Mouse (Mus musculus) cerebellum, postnatal 4 days (tissue): ENCODE results near the gene Eif2ak3.
"Not testable (repeated sequence)": the region's sequence is repeated elsewhere in the genome, so short reads cannot be mapped to it uniquely, and the experiment has no call there.

Experiments used
- DNase-seq, 2 experiments: peaks; one replicate each; pipeline ENCODE4 v3.0.0; 2022; ENCODE audit warnings: low spot score in 2 of 2, mixed read lengths in 1 of 2

Eif2ak3 gene

DNA sequence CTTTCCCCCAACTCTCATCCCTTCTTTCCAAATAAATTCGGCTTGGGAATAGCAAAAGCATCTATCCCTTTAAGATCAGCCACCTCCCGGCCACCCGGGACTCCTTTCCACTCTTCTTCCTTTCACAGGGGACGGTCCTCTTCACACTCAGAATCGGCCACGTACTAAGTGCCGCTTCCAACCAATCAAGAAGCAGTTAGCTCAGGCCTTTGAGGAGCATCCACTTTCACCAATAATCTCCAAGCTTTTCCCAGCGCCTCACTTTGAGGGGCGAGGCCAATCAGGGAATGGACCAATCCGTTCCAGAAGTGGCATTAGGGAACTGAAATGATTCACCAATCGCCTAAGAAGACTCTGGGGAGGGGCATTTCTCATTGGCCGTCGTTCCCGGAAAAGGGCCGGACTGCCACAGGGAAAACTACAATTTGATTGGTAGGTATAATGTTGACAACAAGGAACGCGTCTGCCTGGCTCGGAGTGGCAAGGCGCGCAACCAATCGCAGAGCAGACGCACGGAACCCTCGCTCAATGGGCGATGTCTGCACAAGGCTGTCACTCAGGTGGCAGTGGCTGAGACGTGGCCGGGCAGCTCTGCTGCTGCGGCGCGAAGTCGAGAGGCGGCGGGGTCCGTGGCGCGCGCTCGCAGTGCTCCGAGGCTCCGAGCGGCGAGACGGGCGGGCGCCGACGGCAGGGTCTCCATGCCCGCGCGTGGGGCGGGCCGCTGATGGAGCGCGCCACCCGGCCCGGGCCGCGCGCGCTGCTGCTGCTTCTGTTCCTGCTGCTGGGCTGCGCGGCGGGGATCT lies at the start of gene Eif2ak3:
Gene Eif2ak3 (plus strand): TSS at position 514 of the 803 bp plus-strand sequence.
- peak; percentile 90 to 98 for DNase-seq

DNA sequence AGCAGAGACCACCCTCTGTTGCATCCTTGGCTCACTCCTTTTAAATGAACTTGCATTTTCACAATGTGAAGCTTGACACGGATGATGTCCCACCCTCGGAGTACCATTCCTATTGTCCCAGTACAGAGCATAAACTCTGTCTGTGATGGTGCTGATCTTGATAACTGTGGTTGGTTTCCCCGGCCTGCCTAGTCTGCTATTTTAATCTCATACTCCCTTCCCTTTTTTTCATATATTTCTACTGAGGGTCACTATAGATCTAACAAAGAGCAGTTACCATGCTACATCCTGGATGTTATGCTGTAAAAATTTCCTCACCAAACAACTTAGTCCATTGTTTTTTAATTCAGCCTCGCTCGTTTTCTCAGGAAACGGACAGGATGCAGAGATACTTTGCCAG lies 47.4 kb upstream of the Eif2ak3 start:
- DNase-seq, result no peak

DNA sequence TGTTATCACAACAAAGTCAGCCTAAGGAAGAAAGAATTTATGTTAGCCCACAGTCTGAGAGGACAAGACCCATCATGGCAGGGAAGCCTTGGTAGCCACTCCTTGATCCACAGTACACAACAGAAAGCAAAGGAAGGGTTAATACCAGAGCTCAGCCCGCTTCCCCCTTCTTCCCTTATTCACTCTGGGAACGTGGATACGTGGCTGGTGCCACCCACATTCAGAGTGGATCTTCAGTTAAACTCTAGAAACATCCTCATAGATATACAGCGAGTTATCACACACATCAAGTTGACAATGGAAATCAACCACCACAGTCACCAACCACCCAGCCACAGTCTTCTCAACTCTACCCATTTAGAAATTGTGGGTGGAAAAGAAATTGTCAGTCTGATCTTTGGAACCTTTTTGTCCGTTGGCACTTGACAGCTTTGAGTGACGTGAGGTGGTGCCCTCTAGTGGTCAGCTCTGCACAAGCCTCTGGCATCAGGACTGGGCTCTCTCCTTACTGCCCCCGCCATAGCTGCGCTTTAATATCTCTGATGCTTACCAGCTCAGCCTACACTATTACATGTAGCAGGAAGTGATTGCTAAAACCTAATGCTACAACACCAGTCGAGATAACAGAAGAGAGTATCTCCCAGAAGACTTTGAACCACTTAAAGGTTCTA lies 46.6 kb upstream of the Eif2ak3 start:
- DNase-seq, result peak in 1 of 2 experiments; percentile 51

DNA sequence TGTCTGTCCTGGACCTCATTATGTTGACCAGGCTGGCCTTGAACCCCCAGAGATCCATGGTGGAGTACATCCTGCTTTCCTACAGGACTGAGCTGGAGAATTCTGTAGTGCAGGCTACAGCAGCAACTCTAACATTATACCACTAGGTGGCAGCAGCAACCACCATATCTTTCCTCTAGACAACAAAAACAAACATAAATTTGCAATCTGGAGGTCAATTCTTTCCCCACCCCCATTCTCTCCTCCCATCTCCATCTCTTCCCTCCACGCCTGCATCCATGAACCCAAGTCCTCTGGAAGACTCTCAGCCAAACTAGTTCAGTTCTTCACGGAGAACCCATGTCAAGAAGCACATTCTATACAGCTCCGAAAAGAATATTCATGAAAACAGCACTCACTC lies 39.7 kb upstream of the Eif2ak3 start:
- DNase-seq, result peak in 1 of 2 experiments; percentile 10

DNA sequence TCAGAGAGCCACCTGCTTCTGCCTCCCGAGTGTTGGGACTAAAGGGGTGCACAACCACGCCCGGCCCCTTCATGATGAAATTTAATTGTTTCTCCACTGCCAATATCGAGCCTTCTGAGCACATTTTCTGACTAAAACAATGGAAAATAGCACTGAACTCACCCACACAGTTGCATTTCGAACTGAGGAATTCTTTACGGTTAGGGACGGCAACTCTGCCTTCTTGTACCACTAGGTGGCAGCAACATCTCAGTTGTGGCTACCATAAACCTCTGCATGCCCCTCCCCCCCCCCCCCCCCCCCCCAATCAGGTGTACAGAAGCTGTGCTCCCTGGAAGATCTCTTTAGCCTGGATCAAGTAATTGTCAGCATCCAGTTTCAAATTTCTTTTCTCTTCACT lies 39.0 kb upstream of the Eif2ak3 start:
- peak in 1 of 2 experiments; percentile 57 for DNase-seq

DNA sequence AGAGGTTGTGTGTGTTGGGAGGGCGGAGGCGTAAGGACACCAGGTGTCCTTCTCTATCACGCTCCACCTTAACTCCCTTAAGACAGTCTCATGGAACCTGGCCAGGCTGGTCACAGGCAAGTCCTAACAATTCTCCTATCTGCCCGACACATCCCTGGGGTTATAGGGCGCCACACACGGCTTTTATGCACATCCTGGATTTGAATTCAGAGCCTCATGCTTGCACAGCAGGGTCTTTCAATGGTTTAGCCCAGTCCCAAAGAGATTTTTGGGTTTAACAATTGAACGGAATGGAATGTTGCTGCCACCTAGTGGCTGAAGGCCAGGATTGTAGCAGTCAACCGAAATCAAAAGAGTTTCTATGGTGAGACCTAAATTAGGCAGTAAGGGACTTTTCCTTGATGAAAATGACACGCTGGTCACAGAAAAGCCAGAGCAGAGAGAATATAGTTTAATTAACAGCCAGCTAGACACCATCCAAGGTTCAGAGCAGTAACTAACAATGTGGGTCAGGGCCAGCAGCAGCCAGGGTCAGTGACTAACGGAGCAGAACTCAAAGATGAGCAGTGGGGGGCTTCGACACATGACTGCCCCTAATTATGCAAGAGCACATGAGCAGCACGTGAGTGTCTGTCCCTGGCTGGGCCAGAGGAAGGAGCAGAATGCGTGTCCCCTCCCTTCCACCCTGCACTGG lies 38.3 kb upstream of the Eif2ak3 start:
- DNase-seq, result peak; percentile 42 to 71

DNA sequence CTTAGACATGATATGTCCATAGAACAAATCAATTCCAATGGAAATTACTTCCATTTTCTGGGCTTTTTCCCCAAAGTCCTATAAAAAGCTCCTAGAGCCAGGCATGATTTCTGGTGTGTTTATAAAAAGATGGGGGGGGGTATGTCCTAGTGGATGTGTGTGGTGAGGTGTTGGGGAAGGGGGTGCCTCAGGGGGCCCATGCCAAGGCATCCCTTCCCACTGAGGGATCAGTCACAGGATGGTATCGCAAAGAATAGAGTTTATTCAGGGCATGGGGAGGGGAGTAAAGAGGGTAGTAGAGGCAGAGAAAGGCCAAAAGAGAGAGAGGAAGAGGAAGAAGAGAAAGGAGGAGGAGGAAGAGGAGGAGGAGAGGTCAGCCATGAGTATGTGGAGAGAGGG lies 37.8 kb upstream of the Eif2ak3 start:
- no peak for DNase-seq

DNA sequence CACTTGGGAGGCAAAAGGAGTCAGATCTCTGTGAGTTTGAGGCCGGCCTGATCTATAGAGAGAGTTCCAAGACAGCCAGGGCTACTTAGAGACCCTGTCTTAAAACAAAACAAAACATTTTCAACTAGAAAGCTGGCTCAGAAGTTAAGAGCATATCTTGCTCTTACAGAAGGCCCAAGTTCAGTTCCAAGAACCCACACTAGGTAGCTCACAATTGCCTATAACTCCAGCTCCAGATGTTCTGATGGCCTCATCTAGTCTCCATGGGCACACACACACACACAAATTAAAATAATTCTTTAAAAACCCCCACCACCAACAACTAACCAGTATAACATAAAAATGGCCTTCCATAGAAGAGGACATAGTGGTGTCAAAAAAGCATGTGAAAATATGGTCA lies 33.8 kb upstream of the Eif2ak3 start:
- DNase-seq, result no peak

DNA sequence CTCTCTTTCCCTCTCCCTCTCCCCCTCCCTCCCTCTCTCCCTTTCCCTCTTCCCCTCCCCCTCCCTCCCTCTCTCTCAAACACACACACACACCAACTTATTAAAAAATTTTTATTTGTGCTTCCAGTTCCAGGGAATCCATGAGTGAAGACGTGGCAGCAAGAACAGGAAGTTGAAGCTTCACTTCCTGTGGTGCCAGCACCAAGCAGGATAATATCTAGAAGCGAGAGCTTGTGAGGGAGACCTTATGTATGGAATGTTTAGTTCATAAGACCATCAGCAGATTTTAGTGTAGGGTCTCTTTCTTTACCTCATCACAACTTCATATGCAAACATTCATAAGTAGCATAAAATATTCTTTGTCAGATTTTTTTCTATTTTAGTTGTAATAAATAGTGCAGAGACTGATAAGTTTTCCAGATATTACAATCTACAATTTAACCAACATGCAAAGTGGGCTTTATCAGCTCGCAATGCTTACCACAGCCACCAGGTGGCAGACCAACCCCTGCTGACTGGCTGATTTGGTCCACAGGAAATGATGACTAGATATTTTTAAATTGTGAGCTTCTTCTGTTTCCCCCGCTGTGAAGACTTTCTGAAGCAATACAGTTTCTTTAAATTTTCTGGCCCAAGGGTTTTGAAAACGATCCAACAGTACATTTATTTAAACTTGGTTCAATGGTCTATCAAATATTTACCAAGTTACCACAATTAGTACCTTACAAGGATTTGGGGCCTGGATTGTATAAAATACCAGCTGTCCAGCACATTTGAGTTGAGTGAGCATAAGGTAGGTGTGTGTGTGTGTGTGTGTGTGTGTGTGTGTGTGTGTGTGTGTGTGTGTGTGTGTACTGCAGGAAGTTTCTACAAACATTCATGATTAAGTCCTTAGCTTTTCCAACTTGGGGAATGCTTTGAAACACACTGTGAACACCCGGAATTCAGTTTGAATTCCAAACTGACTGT lies 32.5 kb upstream of the Eif2ak3 start:
- DNase-seq, result peak; percentile 51 to 84

DNA sequence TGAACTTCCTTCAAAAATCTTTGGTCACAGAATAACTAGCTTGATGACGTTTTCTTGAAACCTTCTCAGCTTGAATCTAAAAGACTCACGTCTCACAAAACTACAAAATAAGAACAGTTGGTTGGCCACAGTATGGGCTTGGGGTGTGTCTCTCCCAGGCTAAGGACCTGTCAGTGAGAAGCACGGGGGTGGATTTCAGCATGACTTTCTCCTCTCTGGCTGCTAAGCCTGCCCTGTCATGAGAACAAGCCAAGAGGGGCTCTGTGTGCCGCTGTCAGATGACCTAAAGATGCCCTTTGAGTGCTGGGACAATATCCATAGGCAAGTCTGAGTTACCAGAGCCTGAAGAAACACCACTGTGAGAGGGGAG lies 31.8 kb upstream of the Eif2ak3 start:
- DNase-seq, result no peak

DNA sequence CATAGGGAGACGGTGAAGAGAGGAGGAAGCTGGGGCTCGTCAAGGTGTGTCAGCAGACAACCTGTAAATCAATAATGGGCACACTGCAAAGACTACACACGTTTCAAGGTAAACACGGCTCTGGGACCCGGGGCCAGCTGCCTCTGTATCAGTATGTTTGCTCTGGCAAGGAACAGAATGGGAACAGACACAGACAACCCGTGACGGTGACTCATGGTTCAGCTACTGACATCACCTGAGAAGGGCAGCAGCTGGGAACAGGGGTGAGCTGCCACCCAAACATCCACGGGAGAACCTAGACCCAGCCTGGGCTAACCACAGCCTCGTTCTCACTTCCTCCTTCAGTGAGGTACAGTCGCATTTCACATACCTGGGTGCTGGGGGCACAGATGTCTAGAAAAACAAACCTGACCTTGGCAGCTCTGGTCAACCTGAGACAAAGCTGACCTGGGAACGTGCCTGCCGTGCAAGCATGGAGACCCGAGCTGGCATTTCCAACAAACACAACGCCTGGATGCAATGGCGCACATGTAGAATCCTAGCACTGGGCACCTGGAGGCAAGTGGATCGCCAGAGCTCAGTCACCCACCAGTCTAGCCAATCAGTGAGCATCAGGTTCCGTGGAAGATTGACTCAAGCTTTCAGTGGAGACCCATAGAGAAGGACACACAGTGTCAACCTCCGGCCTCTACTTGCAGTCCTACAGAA lies 30.2 kb upstream of the Eif2ak3 start:
- no peak for DNase-seq

DNA sequence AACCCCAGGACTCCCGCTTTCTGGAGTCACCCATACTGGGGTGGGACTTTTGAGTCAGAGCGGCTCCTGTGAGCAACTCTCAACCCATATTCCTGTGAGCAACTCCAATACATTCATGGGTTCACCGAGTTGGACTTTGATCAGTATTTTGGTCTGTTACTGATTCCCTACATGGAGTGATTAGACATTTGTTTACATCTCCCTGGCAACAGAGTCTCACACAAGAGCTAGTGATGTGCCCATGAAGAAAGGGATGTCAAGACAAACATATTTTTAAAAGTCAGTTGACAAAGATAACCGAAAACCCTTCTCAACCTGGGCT lies 29.7 kb upstream of the Eif2ak3 start:
- no peak for DNase-seq

DNA sequence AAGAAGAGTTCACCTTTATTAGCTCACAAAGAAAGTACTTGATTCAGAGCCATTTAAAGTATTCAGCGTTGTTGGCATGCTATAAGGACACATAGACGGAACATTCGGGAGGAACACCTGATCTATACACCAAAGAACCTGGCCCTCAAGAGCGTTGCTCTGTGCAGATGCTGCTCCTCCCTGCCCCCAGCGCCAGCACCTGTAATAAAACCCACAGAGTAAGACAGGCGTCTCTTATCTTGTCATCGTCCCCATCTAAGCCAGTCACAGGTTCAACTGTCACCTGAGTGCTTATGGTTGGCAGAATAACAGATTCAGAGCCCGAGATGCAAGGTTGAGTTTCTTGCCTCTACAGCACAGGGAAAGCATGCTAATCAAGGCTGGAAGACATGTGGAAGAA lies 28.8 kb upstream of the Eif2ak3 start:
- no peak for DNase-seq

DNA sequence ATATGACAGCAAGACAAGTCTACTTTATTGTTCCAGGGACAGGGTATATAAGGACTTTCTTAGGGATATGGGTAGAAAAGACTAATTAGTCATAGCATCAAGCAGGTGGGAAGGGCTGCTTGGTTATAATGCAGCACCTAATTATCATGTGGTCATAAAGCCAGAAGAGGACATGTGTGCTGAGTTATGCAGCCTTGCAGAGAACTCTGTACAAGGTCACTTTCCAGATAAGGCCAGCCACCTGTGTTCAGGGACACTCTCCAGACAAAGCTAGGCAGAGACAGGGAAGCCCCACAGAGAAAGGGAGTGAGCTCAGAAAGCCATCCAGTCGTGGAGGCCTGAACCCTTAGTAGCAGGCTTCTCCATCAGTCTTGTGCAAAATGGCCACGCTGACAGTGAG lies 22.7 kb upstream of the Eif2ak3 start:
- DNase-seq, result no peak

DNA sequence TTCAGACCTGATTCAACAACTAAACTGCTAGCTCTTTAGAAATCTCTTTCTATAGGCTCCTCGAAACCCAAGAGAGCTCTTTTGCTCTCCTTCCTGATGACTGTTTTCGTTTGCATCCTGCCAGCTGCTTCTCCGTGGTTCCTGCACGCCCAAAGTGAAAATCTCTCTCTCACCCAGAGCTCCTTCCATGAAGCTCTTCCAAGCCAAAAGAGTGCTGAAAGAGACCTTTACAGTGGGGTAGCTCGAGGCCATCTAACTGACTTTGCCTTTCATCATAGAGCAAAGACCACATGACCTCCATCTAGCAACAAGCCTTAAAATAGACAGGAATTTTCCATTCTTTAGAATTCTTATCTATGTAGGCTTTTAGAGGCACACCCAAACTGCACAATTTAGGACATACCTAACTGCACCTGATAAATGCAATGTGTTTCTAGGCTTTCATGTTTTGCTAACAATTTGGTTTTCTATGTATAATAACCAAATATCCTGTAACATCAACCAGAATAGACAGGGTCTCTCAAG lies 21.9 kb upstream of the Eif2ak3 start:
- no peak for DNase-seq

DNA sequence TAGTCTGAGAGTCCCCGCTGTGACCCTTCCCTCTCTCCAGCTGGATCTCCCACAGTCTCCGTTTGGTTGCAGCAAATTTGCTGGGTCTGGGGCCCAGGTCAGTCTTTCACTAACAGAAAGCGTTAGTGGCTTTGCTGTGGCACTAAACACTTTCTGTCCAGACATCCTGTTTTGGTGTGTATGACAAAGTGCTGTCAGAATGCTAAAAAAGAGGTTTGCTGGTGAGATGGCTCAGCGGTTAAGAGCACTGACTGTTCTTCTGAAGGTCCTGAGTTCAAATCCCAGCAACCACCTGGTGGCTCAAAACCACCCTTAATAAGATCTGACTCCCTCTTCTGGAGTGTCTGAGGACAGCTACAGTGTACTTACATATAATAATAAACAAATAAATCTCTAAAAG lies 21.0 kb upstream of the Eif2ak3 start:
- not testable (repeated sequence) for DNase-seq

DNA sequence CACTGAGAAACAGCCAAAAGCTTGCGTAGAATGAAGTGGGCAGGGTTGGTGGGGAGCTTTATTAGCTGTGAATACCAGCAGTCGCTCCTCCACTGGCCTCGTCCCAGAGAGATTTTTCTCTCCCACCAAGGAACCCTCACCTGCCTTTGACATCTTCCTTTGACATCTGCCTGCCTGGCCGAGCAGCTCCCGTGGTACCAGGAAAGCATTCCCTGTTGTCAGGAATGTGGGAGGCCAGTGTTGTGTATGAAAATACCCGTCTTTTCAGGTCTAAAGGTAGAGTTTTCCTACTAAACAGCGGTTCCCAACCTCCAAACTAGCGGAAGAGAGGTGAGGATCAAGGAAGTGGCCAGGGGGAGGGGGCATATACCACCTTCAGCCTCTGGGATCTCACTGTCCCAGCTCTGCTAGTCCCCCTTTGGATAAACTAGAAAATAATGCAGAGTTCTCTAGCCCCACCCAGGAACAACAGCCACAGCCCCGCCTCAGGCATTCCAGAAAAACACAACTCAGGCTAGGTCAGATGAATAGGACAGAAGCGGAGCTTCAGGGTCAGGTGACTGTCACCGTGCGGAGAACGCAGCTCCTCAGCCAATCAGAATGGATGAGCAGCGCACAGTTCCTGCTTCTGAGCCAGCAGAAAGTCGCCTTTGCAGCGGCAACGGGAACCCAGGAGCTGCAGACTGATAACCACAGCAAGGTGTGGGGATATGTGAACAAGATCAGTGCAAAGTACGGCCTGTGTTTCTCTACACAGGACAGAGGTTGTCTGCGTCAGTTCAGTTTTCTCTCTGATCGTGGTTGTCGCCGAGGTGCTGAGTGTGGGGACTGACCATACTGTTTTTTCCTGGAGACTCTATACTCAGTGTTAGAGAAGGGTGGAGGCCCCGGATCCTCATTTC lies 20.0 kb upstream of the Eif2ak3 start:
- DNase-seq, result peak; percentile 30 to 50

DNA sequence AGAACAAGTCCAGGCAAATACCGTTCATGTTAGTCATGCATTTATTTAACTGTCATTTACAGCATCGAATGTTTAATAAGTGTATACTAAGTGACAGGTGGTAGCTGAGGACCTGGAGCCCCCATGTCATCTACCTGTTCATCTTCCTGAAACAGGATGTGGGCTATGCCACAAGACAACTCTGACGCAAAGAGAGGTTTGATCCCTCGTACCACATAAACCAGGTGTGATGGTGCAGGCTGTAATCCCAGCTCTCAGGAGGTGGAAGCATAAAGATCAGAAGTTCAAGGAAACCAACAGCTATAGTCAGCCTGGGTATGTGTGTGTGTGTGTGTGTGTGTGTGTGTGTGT lies 19.4 kb upstream of the Eif2ak3 start:
- DNase-seq, result no peak

DNA sequence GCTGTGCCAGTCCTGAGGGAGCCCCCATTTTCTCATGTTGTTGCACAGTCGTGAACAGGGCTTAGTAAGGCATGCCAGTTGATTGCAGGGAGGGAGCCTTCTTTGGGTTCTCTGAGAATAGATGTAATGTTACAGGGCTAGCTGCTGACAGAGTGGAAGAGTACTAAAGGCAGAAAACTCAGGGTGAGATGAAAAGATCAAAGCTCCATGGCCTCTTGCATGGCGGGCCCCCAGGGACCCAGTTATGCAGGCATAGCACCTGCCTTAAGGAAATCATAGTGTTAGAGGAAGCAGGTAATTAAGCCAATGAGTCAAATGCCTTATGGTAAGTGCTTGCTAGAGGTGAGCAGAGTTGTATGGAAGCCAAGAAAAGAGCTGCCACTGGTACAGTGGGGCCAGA lies 14.9 kb upstream of the Eif2ak3 start:
- no peak for DNase-seq

DNA sequence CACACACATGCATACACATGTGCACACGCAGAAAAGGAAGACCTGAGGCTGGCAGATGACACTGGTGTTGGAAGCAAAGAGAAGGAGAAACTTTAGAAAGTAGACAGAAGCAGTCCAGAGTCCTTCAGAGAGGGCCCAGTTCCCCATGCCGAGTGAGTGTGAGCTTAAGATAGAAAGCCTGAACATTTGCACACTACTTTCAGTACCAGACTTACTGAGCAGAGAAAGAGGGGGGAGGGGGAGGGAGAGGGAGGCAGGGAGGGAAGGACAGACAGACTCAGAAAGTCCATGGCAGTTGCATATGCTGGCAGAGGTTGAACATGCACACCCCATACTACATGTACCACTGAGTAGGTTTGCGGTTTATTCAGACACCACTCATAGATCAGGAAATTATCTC lies 13.8 kb upstream of the Eif2ak3 start:
- no peak for DNase-seq
